Mouse (Mus musculus) midbrain, embryonic 11.5 days (tissue): Measurements from ENCODE around the gene E030018B13Rik. TPM values are rescaled to one million over a fixed set of nuclear protein-coding genes. Genes with fewer than 3 reads are reported as not detected.

Experiments used
- ATAC-seq: fragments of 200-750 bp; cut with Nextera tagmentation; 2 replicates; pipeline ENCODE4 v1.8.0; 2017; ENCODE audit warnings: moderate TSS enrichment, moderate library complexity; ENCODE audit not compliant: low FRiP score
- DNase-seq: peaks from one replicate; pipeline ENCODE4 v3.0.0; 2015; ENCODE audit warnings: low spot score; ENCODE audit errors: missing footprints
- H3K27ac ChIP-seq: fragments of 300-500 bp; sonication (generic); 2 replicates; pipeline ENCODE4 v1.5.1; 2014; ENCODE audit warnings: low read depth, low read length
- H3K27me3 ChIP-seq: fragments of 300-500 bp; sonication (generic); 2 replicates; pipeline ENCODE4 v1.6.1; 2014; ENCODE audit warnings: mild to moderate bottlenecking, low read length, moderate library complexity, mixed read lengths; ENCODE audit not compliant: control insufficient read depth, insufficient read depth
- H3K36me3 ChIP-seq: fragments of 300-500 bp; sonication (generic); 2 replicates; pipeline ENCODE4 v1.6.1; 2014; ENCODE audit warnings: mild to moderate bottlenecking, low read length, moderate library complexity, mixed read lengths; ENCODE audit not compliant: control insufficient read depth, insufficient read depth
- H3K4me1 ChIP-seq: fragments of 300-500 bp; sonication (generic); 2 replicates; pipeline ENCODE4 v1.6.1; 2014; ENCODE audit warnings: low read length; ENCODE audit not compliant: control insufficient read depth, insufficient read depth
- H3K4me2 ChIP-seq: fragments of 300-500 bp; sonication (generic); 2 replicates; pipeline ENCODE4 v1.6.1; 2014; ENCODE audit warnings: mild to moderate bottlenecking, moderate library complexity
- H3K4me3 ChIP-seq: fragments of 300-500 bp; sonication (generic); 2 replicates; pipeline ENCODE4 v1.5.1; 2014; ENCODE audit warnings: low read depth, low read length
- H3K9ac ChIP-seq: fragments of 300-500 bp; sonication (generic); 2 replicates; pipeline ENCODE4 v1.6.1; 2014; ENCODE audit warnings: low read length
- H3K9me3 ChIP-seq: fragments of 300-500 bp; sonication (generic); 2 replicates; pipeline ENCODE4 v1.6.1; 2016; ENCODE audit warnings: low read length; ENCODE audit not compliant: control insufficient read depth
- WGBS: fragments of 180-500 bp; shearing (Covaris S2); extraction: QIAGEN DNeasy Blood & Tissue Kit; methylation state at CpG from one replicate; pipeline ENCODE4 v1.1.7; 2014; 5-methylcytosine and 5-hydroxymethylcytosine counted together
- polyA plus RNA-seq: library from polyadenylated mRNA; unstranded; fragments of >200 nt; fragmentation: Nextera tagmentation; extraction: Ambion mirVana; gene quantifications from 2 replicates; pipeline ENCODE4 v1.2.1, GENCODE M21; 2014

The E030018B13Rik gene
- polyA plus RNA-seq, 1 experiment from 2014 or later: 0.14 TPM

GRCm38 (mm10) chr7:63910912-63911311 is 5.7 kb upstream of the E030018B13Rik start:
- WGBS: 32% methylated on average over 4 of the region's 4 CpGs
- no peaks in the 10 kb centered on the region for H3K9me3 ChIP-seq
- H3K4me2 ChIP-seq: no peak overlapping the region
- H3K4me3 ChIP-seq: no peak overlapping the region
- H3K36me3 ChIP-seq: no peaks in the 10 kb centered on the region
- H3K27ac ChIP-seq: no peak overlapping the region
- peaks cover 39% of the 10 kb centered on the region for H3K4me1 ChIP-seq
- no peaks in the 10 kb centered on the region for H3K27me3 ChIP-seq
- ATAC-seq: no peak
- no peak overlapping the region for H3K9ac ChIP-seq
- no peak for DNase-seq

DNA sequence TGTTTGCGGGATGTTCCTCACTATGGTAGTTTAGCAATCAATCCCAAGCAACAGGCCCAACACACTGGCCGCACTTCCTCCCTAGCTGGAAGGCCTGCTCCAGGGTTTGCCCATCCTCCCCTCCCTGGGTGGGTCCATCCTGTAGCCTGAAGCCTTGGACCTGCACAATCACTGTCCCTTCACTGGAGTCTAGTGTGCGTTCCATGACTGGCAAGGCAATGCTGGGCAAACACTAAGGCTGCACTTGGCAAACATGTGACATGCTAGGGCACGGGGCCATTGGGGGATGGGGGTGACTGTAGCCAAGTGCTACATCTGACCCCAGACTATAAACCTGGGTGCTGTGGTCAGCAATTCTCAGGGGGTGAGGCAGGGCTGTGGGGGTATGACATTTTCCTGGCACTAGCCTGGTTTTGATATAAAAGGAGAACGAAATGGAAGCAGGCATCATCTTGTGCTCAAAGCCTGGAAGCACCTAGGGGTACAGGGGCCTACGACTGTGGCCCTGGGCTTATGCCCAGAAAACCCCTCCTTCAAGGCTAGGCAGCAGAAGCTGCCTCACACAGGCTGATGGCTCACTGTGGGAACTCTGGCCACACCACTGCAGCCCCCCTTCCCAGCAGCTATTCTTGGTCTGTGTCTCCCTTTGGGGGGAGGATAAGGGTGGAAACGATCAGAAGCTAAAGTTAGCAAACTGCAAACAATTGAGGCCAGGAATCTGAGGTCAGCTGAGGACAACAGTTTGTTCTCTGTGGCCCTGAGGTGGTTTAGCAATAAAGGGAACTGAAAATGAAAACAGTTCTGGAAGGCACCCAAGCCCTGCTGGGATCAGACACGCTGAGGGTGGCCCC is 5.0 kb upstream of the E030018B13Rik start:
- Histone ChIP-seq H3K36me3 (no peaks in the 10 kb centered on the region), H3K9ac (no peak overlapping the region), H3K9me3 (no peaks in the 10 kb centered on the region), H3K4me3 (no peak overlapping the region), H3K27me3 (no peaks in the 10 kb centered on the region), H3K4me1 (peaks cover 39% of the 10 kb centered on the region), H3K4me2 (no peak overlapping the region), H3K27ac (no peak overlapping the region)
- ATAC-seq (no peak), DNase-seq (no peak)
- 58% methylated on average over 8 of the region's 8 CpGs for WGBS

DNA sequence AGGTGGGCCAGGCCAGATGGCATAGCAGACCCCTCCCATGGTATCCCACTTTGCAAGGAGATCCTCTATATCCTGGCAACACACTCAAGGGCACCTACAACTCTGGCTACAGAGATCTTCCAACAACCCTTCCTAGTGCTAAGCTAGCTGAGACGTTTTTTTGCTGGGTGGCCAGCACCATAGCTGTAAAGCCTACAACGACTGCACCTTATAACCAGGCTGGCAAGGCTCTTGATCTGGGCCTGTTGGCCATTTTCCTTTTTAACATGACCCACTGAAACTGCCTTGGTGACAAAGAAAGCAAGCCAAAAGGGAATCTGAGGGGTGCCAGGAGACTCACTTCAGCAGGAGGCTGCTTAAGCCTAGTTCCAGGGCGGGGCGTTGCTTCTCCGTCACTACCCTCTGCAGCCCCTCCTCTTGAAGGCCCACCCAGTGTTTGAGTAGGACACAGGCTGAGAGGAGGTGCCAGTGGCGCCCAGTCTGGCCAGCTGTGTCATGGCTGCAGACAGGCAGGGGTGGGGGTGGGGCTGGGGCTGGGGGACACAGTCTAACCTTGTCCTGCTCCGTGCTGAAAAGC is 4.3 kb upstream of the E030018B13Rik start:
- Histone ChIP-seq H3K27ac (no peak overlapping the region), H3K27me3 (no peaks in the 10 kb centered on the region), H3K4me3 (no peak overlapping the region), H3K9me3 (no peaks in the 10 kb centered on the region), H3K36me3 (no peaks in the 10 kb centered on the region), H3K9ac (no peak overlapping the region), H3K4me1 (peaks cover 39% of the 10 kb centered on the region), H3K4me2 (no peak overlapping the region)
- 24% methylated on average over 7 of the region's 7 CpGs for WGBS
- DNase-seq (peak; percentile 89), ATAC-seq (peak; percentile 45; the same call in 1 of the 2 replicates)

DNA sequence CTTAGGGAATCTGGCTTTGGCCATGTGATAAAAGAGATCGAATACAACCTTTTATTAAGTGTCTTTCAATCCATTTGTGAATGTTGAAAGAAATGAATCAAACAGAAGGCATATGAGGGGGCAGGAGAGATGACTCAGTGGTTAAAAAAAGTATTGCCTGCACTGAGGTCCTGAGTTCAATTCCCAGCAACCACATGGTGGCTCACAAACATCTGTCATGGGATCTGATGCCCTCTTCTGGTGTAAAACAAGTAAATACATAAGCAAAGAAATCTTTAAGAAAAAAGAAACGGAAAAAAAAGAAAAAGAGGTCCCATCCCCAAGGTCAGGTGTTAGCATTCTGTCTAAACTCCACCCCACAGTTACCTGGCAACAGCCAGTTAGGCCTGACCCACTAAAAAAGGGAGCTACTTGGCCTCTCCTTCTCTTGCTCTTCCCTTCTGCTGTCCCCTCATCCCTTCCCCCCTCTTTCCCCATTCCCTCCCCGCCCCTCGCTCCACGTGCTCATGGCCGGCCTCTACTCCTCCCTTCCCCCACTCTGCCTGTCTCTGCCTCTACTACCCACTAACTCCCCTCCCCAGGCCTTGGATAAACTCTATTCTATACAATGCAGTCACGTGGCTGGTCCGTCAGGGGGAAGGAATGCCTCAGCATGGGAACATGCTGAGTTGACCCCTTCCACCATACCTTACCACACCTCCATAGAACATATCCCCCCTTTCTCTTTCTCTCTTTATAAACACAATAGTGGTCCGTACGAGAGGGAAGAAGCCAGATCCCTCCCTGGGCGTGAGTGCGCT is 3.5 kb upstream of the E030018B13Rik start:
- Histone ChIP-seq H3K27ac (no peak overlapping the region), H3K4me3 (no peak overlapping the region), H3K27me3 (no peaks in the 10 kb centered on the region), H3K4me1 (peaks cover 39% of the 10 kb centered on the region), H3K36me3 (no peaks in the 10 kb centered on the region), H3K9me3 (no peaks in the 10 kb centered on the region), H3K9ac (no peak overlapping the region), H3K4me2 (no peak overlapping the region)
- ATAC-seq (peak; percentile 74), DNase-seq (peak; percentile 89)
- WGBS: 17% methylated on average over 12 of the region's 12 CpGs

DNA sequence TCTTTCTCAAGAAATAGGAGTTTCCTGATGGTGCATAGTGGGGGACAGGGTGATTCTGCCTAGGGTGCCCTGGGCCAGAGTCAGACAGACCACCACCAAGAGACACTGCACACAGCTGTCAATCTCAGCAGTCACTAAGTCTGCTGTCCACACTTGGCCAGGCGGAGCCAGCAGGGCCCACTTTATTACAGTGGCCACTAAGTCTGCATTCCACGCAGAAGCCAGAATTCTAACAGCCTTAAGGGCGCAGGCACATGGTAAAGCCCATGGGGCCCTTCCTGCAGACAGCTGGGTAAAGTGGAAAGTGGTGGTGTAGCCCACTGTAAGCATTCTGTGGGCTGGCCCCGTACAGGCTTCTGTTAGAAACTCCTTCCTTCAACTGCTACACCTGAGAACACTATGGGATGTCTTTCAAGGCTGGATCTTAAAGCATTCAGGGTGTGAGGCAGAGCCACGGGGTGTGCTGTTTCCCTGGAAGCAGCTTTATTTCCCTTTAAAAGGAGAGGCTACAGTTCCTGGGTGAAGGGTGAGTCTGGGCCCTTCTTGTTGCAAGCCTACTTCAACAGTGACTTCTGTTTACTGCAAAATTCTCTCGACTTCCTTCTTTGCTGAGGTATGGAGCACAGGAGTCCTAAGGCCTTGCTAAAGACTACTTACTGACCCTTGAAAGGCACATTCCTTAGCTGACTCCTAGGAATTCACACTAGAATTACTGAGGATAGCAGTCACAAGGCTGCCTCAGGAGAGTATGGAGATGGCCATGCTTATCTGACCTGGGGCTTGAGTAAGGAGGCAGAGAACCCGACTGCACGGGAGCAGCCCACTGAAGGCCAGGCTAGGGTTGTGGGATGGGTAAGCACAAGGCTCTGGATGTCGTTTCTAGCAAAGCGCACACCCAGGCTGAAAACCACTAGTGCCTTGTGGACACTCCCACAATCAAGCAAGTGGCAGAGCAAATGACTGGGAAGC is 2.6 kb upstream of the E030018B13Rik start:
- H3K27me3 ChIP-seq: no peaks in the 10 kb centered on the region
- peak; percentile 43 for ATAC-seq
- no peak overlapping the region for H3K4me2 ChIP-seq
- H3K9ac ChIP-seq: no peak overlapping the region
- no peak for DNase-seq
- H3K36me3 ChIP-seq: no peaks in the 10 kb centered on the region
- H3K4me3 ChIP-seq: no peak overlapping the region
- no peak overlapping the region for H3K27ac ChIP-seq
- H3K4me1 ChIP-seq: peaks cover 32% of the 10 kb centered on the region
- WGBS: 49% methylated on average over 10 of the region's 10 CpGs
- H3K9me3 ChIP-seq: no peaks in the 10 kb centered on the region

DNA sequence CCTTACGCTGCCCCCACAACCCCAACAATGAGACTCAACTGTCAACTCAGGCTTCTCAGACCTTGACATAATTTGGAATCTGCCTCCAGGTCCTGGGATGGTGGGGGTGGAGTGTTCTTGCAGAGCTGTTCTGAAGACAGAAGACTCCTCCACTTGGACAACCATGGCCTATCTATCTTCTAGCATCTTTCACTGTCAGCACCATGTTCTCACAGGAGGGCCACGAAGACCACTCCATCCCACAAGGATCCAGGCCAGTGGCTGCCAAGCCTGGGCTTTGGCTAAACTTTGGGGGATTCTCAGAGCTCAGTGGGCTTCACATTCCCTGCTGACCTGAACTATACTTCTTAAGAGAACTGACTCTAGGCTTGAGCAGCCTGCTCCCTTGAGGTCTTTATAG is 1.8 kb upstream of the E030018B13Rik start:
- Histone ChIP-seq H3K4me1 (peaks cover 32% of the 10 kb centered on the region), H3K36me3 (0 out of 2 replicates have a peak, but pooled peaks cover 2% of the 10 kb centered on the region), H3K27me3 (no peaks in the 10 kb centered on the region), H3K9ac (no peak overlapping the region), H3K4me3 (no peak overlapping the region), H3K9me3 (no peaks in the 10 kb centered on the region), H3K27ac (no peak overlapping the region), H3K4me2 (no peak overlapping the region)
- no peak for DNase-seq
- ATAC-seq: no peak
- WGBS: 94% methylated on average over 2 of the region's 2 CpGs

GRCm38 (mm10) chr7:63917693-63918092 is 1.0 kb downstream of the E030018B13Rik start:
- DNase-seq: no peak
- H3K4me1 ChIP-seq: peaks cover 18% of the 10 kb centered on the region
- no peak for ATAC-seq

More at GRCm38 (mm10) chr7:63917693-63918092, 1.0 kb downstream of the E030018B13Rik start:
- H3K27me3 ChIP-seq: no peaks in the 10 kb centered on the region
- WGBS: 81% methylated on average over 6 of the region's 6 CpGs
- no peak overlapping the region for H3K27ac ChIP-seq
- no peak overlapping the region for H3K4me3 ChIP-seq
- no peaks in the 10 kb centered on the region for H3K9me3 ChIP-seq
- H3K36me3 ChIP-seq: 0 out of 2 replicates have a peak, but pooled peaks cover 2% of the 10 kb centered on the region
- H3K9ac ChIP-seq: no peak overlapping the region
- H3K4me2 ChIP-seq: no peak overlapping the region
